Mouse (Mus musculus): ENCODE results near the gene Cyp51.
"Not testable (repeated sequence)": the region's sequence is repeated elsewhere in the genome, so short reads cannot be mapped to it uniquely, and the experiment has no call there.

The Cyp51 gene

GRCm38 (mm10) chr5:4104341-4105040, at the start of gene Cyp51:
TSS of gene Cyp51 (minus strand) at chr5:4104746.
- peak; percentile 90 to 94 for DNase-seq

DNA sequence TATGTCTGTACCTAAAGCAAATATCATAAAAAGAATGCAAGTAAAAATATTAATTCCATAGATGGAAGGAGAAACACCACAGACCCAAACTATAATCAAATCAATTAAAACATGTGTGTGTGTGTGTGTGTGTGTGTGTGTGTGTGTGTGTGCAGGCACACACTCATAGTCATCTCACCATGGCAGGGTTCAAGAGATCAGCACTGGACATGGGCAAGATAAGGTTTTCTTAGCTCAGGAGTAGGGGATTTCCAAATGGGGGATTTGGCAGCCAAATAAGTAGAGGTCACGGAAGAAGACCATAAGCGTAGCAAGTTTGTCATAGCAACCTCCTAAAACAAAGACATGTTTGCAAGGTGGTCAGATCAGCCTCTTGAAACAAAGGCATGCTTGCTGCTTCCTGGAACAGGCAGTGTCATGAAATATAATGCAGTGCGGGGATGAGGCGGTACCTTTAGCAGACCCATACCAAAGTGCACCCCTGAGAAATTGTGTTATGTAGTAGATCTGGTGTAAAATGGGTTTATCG, 8.1 kb upstream of the Cyp51 start:
- DNase-seq: no peak

- DNase-seq: not testable (repeated sequence)
Measured at GRCm38 (mm10) chr5:4107056-4107455, 2.5 kb upstream of the Cyp51 start.

- no peak for DNase-seq
Measured at GRCm38 (mm10) chr5:4105651-4106186, 1.2 kb upstream of the Cyp51 start.

- DNase-seq: no peak
Measured at GRCm38 (mm10) chr5:4103626-4104340, 763 bp downstream of the Cyp51 start.

GRCm38 (mm10) chr5:4101770-4102169, 2.8 kb downstream of the Cyp51 start:
- no peak for DNase-seq

DNA sequence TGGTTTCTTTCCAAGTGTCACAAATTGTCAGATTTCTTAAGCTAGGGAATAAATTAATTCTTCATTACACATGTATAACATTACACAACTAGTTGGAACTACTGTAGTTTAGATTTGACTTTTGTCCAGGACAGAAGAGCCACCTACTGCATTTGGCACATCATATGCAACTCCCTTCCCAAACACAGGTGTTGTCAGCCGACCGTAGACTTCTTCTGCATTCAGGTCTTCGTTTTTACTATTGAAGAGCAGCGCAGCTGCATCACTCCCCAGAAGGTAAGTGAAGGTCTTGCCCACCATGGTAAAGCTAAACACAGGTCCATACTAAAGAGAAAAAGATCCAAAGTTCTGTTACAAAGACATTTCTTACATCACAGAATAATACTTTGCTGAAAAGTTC, 3.5 kb downstream of the Cyp51 start:
- no peak for DNase-seq

GRCm38 (mm10) chr5:4094471-4094870, 10.1 kb downstream of the Cyp51 start:
- no peak for DNase-seq

- no peak for DNase-seq
Measured at GRCm38 (mm10) chr5:4088190-4088589, 16.4 kb downstream of the Cyp51 start.

DNA sequence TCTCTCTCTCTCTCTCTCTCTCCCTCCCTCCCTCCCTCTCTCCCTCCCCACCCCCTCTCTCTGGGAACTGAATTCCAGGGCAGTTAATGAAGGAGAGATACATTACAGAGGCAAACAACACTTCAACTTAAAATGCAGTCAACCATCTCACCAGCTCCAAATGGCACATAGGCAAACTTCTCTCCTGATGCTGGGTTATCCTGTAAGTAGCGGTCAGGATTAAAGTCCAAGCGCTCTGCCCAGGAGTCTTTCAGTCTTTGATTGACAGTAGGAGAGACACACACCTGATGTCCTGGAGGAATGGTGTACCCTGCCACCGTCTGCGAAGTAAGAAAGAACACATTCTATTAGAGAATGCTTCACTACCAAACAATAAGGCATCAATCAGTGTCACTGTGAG, 18.2 kb downstream of the Cyp51 start:
- DNase-seq: no peak

GRCm38 (mm10) chr5:4084948-4085347, 19.6 kb downstream of the Cyp51 start:
- no peak for DNase-seq

GRCm38 (mm10) chr5:4081513-4081912, 23.0 kb downstream of the Cyp51 start:
- no peak for DNase-seq

GRCm38 (mm10) chr5:4080861-4081260, 23.7 kb downstream of the Cyp51 start:
- no peak for DNase-seq

DNA sequence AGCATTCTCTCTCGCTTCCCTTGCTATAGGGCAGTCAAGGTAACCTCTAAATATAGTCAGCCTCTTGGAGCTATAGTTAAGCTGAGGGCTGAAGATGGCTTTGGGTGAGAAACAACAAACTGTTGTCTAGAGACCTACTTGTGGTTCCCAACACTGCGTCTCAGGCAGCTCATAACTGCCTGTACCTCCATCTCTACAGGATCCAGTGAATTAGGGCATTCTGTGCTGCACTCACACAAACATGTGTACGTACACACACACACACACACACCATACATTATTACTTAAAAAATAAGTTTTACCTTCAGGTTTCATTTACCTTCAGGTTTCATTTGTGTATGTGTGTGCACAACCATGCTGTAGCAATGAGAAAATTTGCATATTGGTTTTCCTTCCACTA, 25.5 kb downstream of the Cyp51 start:
- DNase-seq: no peak

- DNase-seq: peak; percentile 23 to 50
Measured at GRCm38 (mm10) chr5:4067203-4067602, 37.3 kb downstream of the Cyp51 start.

DNA sequence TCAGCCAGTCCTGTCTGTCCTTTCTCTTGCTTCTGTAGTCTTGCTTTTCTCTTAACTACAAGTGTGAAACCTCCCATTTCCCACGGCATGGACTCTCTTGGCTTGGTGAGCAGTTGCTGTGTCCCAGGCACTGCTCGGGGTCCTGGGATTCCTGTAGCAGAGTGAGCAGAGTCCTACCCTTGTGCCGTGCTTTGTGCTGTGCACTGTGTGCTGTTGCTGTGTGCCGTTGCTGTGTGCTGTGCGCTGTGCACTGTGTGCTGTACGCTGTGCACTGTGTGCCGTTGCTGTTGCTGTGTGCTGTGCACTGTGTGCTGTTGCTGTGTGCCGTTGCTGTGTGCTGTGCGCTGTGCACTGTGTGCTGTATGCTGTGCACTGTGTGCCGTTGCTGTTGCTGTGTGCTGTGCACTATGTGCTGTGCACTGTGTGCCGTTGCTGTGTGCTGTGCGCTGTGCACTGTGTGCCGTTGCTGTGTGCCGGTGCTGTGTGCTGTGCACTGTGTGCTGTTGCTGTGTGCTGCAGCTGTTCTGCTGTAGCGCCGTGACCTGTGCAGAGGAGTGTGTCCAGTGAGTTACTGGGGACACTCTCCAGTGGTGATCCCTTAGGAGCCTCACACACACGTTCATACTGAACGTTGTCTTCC, 38.0 kb downstream of the Cyp51 start:
- no peak for DNase-seq

DNA sequence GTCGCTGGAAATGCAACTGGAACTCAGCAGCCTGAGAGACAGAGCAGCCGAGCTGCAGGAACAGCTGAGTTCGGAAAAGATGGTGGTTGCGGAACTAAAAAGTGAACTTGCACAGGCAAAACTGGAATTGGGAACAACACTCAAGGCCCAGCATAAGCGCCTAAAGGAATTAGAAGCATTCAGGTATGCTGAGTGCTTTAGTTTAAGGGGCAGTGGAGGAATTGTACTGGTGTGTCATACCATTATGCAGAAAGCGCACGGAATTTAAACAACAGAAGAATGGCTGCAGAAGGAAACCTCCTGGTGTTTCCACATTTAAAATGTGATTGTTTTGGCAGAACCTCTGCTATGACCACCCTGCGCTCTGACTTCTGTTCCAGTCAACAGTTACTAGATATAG, 44.2 kb downstream of the Cyp51 start:
- DNase-seq: no peak

- DNase-seq: no peak
Measured at GRCm38 (mm10) chr5:4040922-4041321, 63.6 kb downstream of the Cyp51 start.

- DNase-seq: no peak
Measured at GRCm38 (mm10) chr5:4040372-4040771, 64.2 kb downstream of the Cyp51 start.

- DNase-seq: no peak
Measured at GRCm38 (mm10) chr5:4039351-4039750, 65.2 kb downstream of the Cyp51 start.

- DNase-seq: no peak
Measured at GRCm38 (mm10) chr5:4036686-4037085, 67.9 kb downstream of the Cyp51 start.

- no peak for DNase-seq
Measured at GRCm38 (mm10) chr5:4031846-4032245, 72.7 kb downstream of the Cyp51 start.
